Mouse (Mus musculus): Measurements from ENCODE around the gene Cxcl10. TPM values are rescaled to one million over a fixed set of nuclear protein-coding genes. Genes with fewer than 3 reads are reported as not detected.

The Cxcl10 gene
- total and polyA plus RNA-seq, 2 experiments: 1.5 to 13.2 TPM

DNA sequence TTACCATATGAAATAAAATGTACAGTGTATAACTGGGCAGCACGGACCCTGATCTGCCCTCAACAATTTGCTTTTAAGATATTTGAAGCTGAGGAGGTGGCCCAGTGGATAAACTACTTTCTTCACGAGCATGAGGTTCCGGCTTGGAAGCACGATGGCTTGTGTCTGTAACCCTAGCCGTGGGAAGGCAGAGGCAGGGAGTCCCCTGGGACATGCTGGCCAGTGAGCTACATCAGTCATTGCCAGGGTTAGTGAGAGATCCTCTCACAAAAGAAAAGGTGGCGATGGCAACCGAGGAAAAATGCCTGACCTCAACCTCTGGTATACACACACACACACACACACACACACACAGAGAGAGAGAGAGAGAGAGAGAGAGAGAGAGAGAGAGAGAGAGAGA lies 35.1 kb upstream of the Cxcl10 start:
- Histone ChIP-seq H3K27ac (replicated peaks; ENCODE audit: insufficient read depth, low read depth, low read length) (no peak overlapping the region), H3K4me1 (ENCODE audit: control insufficient read depth, insufficient read depth, low read length) (peaks cover 2% of the 10 kb centered on the region), H3K79me2 (ENCODE audit: control insufficient read depth, insufficient read depth, low read length) (no peaks in the 10 kb centered on the region), H3K9ac (ENCODE audit: low read depth, low read length) (no peak overlapping the region), H3K27me3 (ENCODE audit: control insufficient read depth, insufficient read depth, low read length) (no peaks in the 10 kb centered on the region), H3K36me3 (ENCODE audit: control insufficient read depth, insufficient read depth, low read length) (no peaks in the 10 kb centered on the region), H3K4me3 (ENCODE audit: insufficient read depth, low read depth, low read length) (no peak overlapping the region)
- TF ChIP-seq CTCF (IDR thresholded peaks at IDR 0.05; ENCODE audit: low read depth, low read length): no peak
- TF ChIP-seq POLR2A (IDR thresholded peaks at IDR 0.05; ENCODE audit: extremely low read depth, insufficient read depth, low read length): no peak
- WGBS: 74% methylated on average over 7 of the region's 7 CpGs
- DNase-seq (ENCODE audit: extremely low read depth, low read depth, low spot score): no peak

GRCm38 (mm10) chr5:92382349-92382679 lies 33.6 kb upstream of the Cxcl10 start:
- H3K4me3 ChIP-seq (ENCODE audit: insufficient read depth, low read depth, low read length): no peak overlapping the region
- WGBS: 79% methylated on average over 9 of the region's 9 CpGs
- H3K79me2 ChIP-seq (ENCODE audit: control insufficient read depth, insufficient read depth, low read length): no peaks in the 10 kb centered on the region
- no peak for DNase-seq (ENCODE audit: extremely low read depth, low read depth, low spot score)
- H3K27me3 ChIP-seq (ENCODE audit: control insufficient read depth, insufficient read depth, low read length): no peaks in the 10 kb centered on the region
- no peak overlapping the region for H3K27ac ChIP-seq (replicated peaks; ENCODE audit: insufficient read depth, low read depth, low read length)
- H3K36me3 ChIP-seq (ENCODE audit: control insufficient read depth, insufficient read depth, low read length): no peaks in the 10 kb centered on the region
- no peak for TF ChIP-seq POLR2A (IDR thresholded peaks at IDR 0.05; ENCODE audit: extremely low read depth, insufficient read depth, low read length)
- no peak for TF ChIP-seq CTCF (IDR thresholded peaks at IDR 0.05; ENCODE audit: low read depth, low read length)
- H3K4me1 ChIP-seq (ENCODE audit: control insufficient read depth, insufficient read depth, low read length): peaks cover 2% of the 10 kb centered on the region
- no peak overlapping the region for H3K9ac ChIP-seq (ENCODE audit: low read depth, low read length)

DNA sequence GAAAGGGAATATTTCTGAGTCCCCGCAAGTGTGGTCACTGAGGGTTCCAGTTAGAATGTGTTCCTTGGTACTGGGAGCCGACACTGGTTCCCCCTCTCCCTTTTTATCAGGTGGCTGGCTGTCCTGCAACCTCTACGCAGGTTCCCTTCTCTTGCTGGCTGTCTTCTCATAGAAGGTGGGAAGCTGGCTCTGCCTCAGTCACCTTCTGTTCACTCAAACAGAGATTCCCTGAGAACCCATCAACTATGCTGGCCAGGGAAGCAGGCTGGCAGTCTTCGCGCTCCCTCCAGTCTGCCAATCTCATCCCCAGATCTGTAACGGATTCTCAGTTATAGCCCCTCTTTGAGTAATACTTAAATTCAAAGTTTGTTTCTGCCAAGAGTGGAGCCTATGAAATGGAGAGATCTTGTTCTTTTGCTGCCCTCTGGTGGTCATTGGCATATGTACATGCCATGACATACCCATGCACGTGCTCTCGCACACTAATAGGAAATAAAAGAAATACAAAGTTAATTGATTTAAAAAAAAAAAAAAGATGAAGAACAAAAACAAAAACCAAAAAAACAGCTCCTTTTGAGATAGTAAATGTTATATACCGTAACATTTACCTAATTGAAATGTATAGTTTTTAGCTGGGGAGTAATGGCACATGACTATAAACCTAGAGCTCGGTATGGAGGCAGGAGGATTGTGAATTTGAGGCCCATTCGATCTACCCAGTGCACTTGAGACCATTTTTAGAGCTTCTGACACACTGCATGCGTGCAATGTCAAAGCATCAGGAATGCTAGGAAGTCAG lies 33.1 kb upstream of the Cxcl10 start:
- DNase-seq (ENCODE audit: extremely low read depth, low read depth, low spot score): peak; percentile 69
- H3K27me3 ChIP-seq (ENCODE audit: control insufficient read depth, insufficient read depth, low read length): no peaks in the 10 kb centered on the region
- H3K27ac ChIP-seq (replicated peaks; ENCODE audit: insufficient read depth, low read depth, low read length): no peak overlapping the region
- H3K79me2 ChIP-seq (ENCODE audit: control insufficient read depth, insufficient read depth, low read length): no peaks in the 10 kb centered on the region
- no peaks in the 10 kb centered on the region for H3K36me3 ChIP-seq (ENCODE audit: control insufficient read depth, insufficient read depth, low read length)
- TF ChIP-seq CTCF (IDR thresholded peaks at IDR 0.05; ENCODE audit: low read depth, low read length) (peak; percentile 57), POLR2A (IDR thresholded peaks at IDR 0.05; ENCODE audit: extremely low read depth, insufficient read depth, low read length) (no peak)
- peak overlapping the region; percentile 56; the same call in 1 of the 2 replicates for H3K9ac ChIP-seq (ENCODE audit: low read depth, low read length)
- peaks cover 2% of the 10 kb centered on the region for H3K4me1 ChIP-seq (ENCODE audit: control insufficient read depth, insufficient read depth, low read length)
- WGBS: 38% methylated on average over 12 of the region's 12 CpGs
- no peak overlapping the region for H3K4me3 ChIP-seq (ENCODE audit: insufficient read depth, low read depth, low read length)

GRCm38 (mm10) chr5:92376795-92377405 lies 28.2 kb upstream of the Cxcl10 start:
- H3K9ac ChIP-seq (ENCODE audit: low read depth, low read length): no peak overlapping the region
- 69% methylated on average over 13 of the region's 13 CpGs for WGBS

DNA sequence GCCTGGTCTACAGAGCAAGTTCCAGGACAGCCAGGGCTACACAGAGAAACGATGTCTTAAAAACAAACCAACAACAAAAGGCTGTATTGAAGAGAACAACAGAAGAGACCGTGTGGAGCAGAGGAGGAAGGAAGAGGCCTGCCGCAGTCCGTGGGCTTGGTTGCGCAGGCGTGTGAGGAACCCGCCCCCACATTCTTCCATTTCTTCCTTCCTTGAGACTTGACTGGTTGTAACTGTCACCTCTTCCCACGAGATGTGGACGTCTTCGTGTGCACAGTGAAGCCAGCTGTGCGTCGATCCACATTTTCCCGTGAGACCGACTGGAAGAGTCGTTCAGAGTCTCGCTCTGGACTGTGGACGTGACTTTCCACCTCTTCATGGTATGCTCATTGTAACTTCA lies 26.7 kb upstream of the Cxcl10 start:
- Histone ChIP-seq H3K9ac (ENCODE audit: low read depth, low read length) (no peak overlapping the region), H3K36me3 (ENCODE audit: control insufficient read depth, insufficient read depth, low read length) (no peaks in the 10 kb centered on the region), H3K27ac (replicated peaks; ENCODE audit: insufficient read depth, low read depth, low read length) (peak overlapping the region; percentile 42), H3K4me1 (ENCODE audit: control insufficient read depth, insufficient read depth, low read length) (no peaks in the 10 kb centered on the region), H3K27me3 (ENCODE audit: control insufficient read depth, insufficient read depth, low read length) (no peaks in the 10 kb centered on the region), H3K4me3 (ENCODE audit: insufficient read depth, low read depth, low read length) (no peak overlapping the region), H3K79me2 (ENCODE audit: control insufficient read depth, insufficient read depth, low read length) (no peaks in the 10 kb centered on the region)
- DNase-seq (ENCODE audit: extremely low read depth, low read depth, low spot score): no peak
- no peak for TF ChIP-seq CTCF (IDR thresholded peaks at IDR 0.05; ENCODE audit: low read depth, low read length)
- TF ChIP-seq POLR2A (IDR thresholded peaks at IDR 0.05; ENCODE audit: extremely low read depth, insufficient read depth, low read length): no peak
- 85% methylated on average over 17 of the region's 17 CpGs for whole genome bisulfite sequencing

More at GRCm38 (mm10) chr5:92376795-92377405, 28.2 kb upstream of the Cxcl10 start:
- TF ChIP-seq POLR2A (IDR thresholded peaks at IDR 0.05; ENCODE audit: extremely low read depth, insufficient read depth, low read length) (no peak), CTCF (IDR thresholded peaks at IDR 0.05; ENCODE audit: low read depth, low read length) (no peak)
- Histone ChIP-seq H3K27me3 (ENCODE audit: control insufficient read depth, insufficient read depth, low read length) (no peaks in the 10 kb centered on the region), H3K4me1 (ENCODE audit: control insufficient read depth, insufficient read depth, low read length) (peaks cover 2% of the 10 kb centered on the region), H3K79me2 (ENCODE audit: control insufficient read depth, insufficient read depth, low read length) (no peaks in the 10 kb centered on the region), H3K36me3 (ENCODE audit: control insufficient read depth, insufficient read depth, low read length) (no peaks in the 10 kb centered on the region), H3K27ac (replicated peaks; ENCODE audit: insufficient read depth, low read depth, low read length) (peak overlapping the region; percentile 28), H3K4me3 (ENCODE audit: insufficient read depth, low read depth, low read length) (no peak overlapping the region)
- no peak for DNase-seq (ENCODE audit: extremely low read depth, low read depth, low spot score)

DNA sequence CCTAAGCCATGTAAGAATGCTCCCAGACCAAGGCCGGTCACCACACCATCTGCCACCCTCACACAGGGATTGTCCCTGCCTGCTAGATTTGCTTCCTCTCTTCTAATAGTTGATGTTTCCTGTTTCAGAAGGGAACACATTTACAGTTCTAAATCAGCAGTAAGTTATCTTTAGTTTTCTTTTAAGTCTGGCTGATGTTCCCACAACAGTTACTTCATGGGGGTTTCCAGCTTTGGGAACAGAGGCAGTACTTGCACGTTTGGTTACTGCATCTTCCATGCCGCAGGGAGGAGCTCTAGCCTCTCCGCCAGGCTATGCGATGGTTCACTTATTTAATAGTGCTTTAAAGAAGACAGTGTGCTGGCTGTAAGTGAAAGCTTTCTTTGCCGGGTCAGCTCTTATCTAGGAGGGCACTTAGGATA lies 26.0 kb upstream of the Cxcl10 start:
- H3K4me3 ChIP-seq (ENCODE audit: insufficient read depth, low read depth, low read length): no peak overlapping the region
- 70% methylated on average over 6 of the region's 6 CpGs for WGBS
- peak; percentile 48 for DNase-seq (ENCODE audit: extremely low read depth, low read depth, low spot score)
- no peaks in the 10 kb centered on the region for H3K79me2 ChIP-seq (ENCODE audit: control insufficient read depth, insufficient read depth, low read length)
- no peak overlapping the region for H3K9ac ChIP-seq (ENCODE audit: low read depth, low read length)
- no peak overlapping the region for H3K27ac ChIP-seq (replicated peaks; ENCODE audit: insufficient read depth, low read depth, low read length)
- H3K4me1 ChIP-seq (ENCODE audit: control insufficient read depth, insufficient read depth, low read length): peaks cover 2% of the 10 kb centered on the region; the same call in 1 of the 2 replicates
- no peaks in the 10 kb centered on the region for H3K27me3 ChIP-seq (ENCODE audit: control insufficient read depth, insufficient read depth, low read length)
- peak; percentile 38; the same call in 1 of the 2 replicates for TF ChIP-seq CTCF (IDR thresholded peaks at IDR 0.05; ENCODE audit: low read depth, low read length)
- TF ChIP-seq POLR2A (IDR thresholded peaks at IDR 0.05; ENCODE audit: extremely low read depth, insufficient read depth, low read length): no peak
- no peaks in the 10 kb centered on the region for H3K36me3 ChIP-seq (ENCODE audit: control insufficient read depth, insufficient read depth, low read length)
